Mouse (Mus musculus): Measurements from ENCODE around the gene Rpl41.

DNA sequence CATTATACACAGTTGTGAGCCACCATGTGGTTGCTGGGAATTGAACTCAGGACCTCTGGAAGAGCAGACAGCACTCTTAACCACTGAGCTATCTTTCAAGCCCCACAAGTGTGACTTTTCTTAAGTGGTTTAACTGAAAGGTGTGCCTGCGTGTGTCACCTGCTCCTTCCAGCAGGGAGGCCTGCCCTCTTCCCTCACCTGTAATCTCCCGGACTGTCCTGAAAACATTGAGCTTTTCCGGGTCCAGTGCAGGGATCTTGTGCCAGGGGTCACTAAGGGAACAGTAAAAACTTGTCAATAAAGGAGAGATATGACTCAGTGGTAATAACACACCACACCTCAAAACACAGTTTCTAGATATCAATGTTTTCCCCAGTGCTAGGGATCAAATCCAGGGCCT, 30.2 kb upstream of the Rpl41 start:
- TF ChIP-seq CTCF (IDR thresholded peaks at IDR 0.05; ENCODE audit: extremely low read depth, insufficient read depth, insufficient read length, insufficient replicate concordance) (no peak), POLR2A (IDR thresholded peaks at IDR 0.05; ENCODE audit: low read depth, low read length) (no peak)

Data from spleen, adult 2 months (tissue).